Mouse (Mus musculus) spleen, adult 18-20 months (tissue): ENCODE results near the gene Tnfrsf26.
"Not testable (repeated sequence)": the region's sequence is repeated elsewhere in the genome, so short reads cannot be mapped to it uniquely, and the experiment has no call there.

Experiments
- DNase-seq, 2 experiments: peaks; one replicate each; pipeline ENCODE4 v3.0.0; 2022; ENCODE audit warnings: mixed read lengths in 2 of 2

Gene Tnfrsf26

DNA sequence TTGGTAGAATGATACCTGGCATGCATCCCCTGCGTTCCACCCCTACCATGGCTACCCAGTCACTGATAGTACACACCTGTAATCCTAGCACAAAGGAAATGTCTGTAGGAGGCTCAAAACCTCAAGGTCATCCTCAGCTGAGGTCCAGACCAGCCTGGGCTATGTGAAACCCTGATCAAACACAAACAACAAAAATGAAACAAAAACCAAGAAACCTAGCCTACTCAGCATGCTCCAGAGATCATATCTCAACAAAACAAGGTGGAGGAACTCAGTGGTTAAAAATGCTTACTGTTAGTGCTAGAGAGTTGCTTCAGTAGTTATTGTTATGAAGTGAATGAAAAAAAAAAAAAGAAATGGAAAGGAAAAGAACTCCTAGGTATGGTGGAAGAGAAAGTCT is at the start of gene Tnfrsf26:
Gene Tnfrsf26 (minus strand): TSS at position 183 of the 400 bp plus-strand sequence.
- peak in 1 of 2 experiments; percentile 5 for DNase-seq

GRCm38 (mm10) chr7:143666427-143667311 is 38.1 kb upstream of the Tnfrsf26 start:
- DNase-seq = no peak

- DNase-seq = no peak
These were observed 34.9 kb upstream of the Tnfrsf26 start for GRCm38 (mm10) chr7:143663470-143663869.

DNA sequence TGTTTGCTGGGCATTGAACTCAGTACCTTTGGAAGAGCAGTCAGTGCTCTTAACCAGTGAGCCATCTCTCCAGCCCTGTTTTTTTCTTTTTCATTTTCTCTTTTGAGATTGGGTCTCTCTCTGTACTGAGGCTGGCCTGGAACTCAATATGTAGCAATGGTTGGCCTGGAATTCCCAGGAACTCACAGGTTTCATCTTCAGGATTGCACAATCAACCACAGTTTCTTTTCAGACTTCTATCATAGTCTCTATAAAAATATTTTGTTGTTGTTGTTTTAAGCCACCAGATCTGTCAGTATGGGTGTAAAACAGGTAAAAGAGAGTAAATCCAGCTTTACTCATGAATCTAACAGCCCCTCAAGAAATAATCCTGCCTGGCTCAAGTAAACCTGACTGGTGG is 32.3 kb upstream of the Tnfrsf26 start:
- no peak for DNase-seq

DNA sequence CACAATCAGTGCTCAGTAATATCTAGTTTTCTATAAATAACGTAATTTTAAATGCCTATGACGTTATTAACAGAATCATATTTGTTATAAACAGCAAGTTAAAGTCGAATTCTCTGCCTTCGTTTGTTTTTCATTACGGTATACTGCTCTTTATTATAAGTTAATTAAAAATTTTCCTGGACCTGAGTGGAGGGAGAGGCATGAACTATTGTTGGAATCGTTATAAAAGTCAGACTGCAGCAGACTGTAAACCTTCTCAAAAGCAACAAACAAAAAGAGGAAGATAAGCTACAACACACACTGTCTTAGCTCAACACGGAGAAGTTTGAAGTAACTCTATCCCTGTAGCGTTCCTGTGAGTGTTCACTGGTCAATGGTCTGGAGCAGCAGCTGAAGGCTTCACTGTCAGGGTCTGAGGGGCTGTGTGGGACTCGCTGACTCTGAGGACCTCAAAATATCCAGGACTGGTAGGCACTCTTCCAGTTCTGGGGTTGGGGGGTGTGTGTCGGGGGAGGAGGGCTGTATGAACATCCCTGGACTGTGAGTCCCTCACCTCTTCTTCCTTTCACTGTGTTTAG is 21.3 kb upstream of the Tnfrsf26 start:
- not testable (repeated sequence) for DNase-seq

DNA sequence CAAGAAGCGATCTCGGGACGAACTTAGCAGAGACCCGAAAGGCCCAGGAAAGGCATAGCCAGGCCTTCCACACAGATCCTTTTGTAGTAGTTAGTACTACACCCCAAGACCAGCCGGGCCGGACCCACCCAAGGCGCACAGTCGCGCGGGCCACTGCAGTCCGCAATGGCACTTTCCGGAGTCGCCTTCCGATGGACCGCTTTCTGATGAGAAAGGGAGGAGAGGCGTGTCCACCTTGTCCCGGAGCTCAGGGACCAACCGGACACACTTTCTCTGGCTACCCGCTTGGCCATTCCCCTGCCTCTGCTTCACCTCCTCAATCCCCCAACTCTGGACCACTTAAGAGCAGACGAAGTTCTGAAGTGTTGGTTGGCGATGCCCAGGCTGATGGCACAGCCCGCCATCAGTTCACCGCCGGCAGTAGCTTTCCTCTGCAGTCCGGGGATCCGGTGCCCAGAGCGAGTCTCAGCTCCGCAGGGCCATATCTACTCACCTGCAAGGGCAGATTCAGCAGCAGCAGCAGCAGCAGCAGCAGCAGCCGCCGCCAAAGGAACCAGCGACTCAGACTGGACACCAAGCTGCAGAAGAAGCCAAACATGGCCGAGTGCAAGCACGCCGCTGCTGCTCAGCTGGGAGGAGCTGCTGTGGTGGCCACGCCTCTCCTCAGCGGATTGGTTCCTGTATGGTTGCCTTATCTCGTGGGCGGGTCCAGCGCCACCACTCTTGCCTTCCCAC is 20.7 kb upstream of the Tnfrsf26 start, which contains the start of gene Tnfrsf22:
Gene Tnfrsf22 (minus strand): TSS at position 628 of the 735 bp plus-strand sequence.
- DNase-seq = peak; percentile 71 to 83

DNA sequence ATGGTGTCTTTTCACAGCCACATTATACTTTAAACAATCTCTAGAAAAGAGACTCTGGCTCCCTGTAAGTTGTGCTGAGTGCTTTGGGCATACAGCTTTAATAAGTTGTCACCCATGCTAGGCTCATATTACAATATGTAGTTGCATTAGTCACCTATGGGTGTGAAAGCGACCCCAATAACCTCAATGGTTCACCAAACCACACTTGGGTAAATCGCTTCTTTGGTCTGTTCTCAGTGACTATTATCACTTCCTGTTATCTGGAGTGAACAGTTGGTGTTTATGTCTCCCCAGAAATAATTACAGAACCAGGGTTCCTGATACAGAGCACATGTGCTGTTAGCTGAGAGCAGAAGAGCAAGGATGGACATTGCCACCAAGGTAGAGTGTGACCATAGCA is 15.4 kb upstream of the Tnfrsf26 start:
- DNase-seq = not testable (repeated sequence)

- DNase-seq = no peak
These were observed 8.2 kb upstream of the Tnfrsf26 start for GRCm38 (mm10) chr7:143636674-143637073.

- no peak for DNase-seq
These were observed 3.0 kb upstream of the Tnfrsf26 start for GRCm38 (mm10) chr7:143631503-143631902.

DNA sequence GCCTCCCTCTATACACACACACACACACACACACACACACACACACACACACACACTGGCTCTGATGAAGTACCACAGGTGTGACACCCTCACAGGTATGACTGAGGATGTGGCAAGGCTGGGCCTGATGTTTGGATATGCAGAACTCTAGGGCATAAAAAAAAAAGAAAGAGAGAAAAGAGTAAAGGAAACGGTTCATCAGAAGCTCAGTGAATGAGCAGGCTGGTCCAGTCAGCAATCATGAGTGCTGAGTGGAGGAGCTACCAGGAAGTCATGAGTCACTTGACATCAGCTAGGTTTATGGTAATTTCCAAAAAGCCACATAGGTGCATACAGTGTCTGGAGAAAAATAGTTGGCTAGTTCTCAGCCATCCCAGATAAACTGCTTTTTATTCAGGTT is 979 bp upstream of the Tnfrsf26 start:
- no peak for DNase-seq

DNA sequence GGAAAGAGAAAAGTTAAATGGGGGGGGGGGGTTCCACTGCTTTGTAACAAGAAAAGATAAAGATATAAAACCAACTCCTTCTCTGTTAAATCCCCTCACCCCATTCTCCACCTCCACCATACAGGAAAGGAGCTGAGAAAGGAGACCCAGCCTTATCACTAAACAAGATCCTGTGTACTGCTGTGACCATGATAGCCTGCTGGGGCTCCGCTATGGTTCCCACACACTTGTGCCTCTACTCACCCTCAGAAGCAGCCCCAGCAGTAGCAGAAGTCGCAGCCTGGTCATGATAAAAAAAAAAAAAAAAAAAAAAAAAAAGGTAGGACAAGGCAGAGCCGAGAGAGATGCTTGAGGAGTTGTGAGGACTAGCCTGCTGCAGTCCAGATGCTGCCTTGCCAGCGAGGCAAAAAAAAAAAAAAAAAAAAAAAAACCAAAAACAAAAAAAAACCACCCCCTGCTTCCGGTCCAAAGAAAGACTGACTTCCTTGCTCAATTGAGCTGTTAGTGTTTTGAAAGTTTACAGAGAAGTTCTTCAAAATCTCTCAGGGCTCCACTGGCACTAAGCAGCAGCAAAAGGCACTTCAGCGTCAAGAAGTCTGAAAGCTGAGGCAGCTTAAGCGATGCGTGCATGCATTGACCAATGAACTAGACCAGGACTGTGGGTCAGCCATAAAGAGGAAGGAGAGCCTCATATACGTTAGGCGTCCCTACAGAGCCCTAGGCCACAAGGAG is 801 bp downstream of the Tnfrsf26 start:
- DNase-seq = peak in 1 of 2 experiments; percentile 29

DNA sequence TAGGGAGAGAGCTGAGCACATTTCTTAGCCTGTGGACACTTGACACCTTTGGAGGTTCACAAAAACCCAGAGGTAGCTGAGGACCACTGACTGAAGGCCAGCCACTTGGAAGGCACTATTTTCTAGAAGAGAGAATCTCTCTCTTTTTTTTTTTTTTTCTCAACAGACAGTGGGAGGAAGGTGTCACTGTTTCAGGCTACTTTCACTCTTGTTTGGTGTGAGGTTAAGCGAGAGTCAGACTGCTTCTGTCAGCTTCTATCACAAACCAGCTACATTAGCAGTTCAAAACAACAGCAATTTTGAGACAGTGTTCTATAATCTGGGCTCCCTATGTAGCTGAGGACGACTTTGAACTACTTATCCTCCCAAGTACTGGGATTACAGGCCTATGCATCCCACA is 2.3 kb downstream of the Tnfrsf26 start:
- no peak for DNase-seq

- no peak for DNase-seq
These were observed 3.4 kb downstream of the Tnfrsf26 start for GRCm38 (mm10) chr7:143625151-143625550.

DNA sequence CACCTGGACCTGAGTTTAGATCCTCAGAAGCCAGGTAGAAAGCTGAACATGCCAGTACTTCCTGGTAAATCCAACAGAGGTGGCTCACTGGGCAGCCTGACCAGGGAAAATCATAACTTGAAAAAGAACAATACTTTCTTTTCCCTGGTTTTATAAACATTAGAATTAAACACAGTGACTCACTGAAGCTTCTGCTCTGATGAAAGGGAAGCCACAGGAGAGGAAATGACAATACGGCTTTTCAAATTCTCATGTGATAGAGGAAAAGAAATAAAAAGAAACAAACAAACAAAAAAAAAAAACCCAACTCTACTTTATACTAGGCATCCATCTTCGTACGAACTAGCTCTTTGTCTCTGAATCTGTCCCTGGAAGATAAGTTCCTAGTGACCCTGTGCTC is 4.0 kb downstream of the Tnfrsf26 start:
- DNase-seq = no peak

DNA sequence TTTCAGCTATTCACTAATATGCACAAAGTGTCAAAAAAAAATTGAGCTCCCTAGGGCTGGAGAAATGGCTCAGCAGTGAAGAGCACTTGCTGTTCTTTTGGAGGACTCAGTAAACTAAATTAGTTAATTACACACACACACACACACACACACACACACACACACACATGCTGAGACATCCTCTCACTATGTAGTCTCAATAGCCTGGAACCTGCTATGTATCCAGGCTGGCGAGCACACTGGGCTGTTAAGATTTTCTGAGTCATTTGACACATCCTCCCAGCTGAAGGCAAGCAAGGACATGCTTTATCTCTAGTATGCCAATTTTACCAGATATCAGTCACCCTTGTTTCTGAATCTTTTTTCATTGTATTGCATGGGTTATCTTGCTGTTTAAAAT is 7.6 kb downstream of the Tnfrsf26 start:
- DNase-seq = no peak

DNA sequence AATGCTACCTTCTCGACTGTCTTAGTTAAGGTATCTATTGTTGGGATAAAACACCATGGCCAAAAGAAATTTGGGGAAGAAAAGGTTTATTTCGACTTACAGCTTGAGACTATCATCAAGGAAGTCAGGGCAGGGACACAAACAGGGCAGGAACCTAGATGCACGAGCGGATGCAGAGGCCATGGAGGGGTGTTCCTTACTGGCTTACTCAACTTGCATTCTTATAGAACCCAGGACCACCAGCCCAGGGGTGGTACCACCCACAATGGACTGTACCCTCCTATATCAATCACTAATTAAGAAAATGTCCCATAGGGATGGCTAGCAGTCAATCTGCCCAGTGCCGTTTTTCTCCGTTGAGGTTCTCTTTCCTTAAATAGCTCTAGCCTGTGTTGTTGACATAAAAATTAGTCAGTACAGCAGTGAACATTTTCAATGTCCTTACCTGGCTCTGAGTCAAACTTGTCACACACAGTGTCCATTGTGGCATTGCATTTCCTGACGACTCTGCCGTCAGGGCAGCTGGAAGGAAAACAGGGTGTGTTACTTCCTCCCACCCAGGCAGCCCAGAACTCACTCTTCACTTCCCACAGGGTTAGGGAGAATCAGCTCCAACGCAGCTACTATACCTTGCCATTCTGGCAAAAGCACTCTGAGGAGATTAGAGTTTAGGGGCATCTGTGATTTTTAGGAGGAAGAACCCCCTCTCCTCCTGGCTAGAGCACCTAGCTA is 14.0 kb downstream of the Tnfrsf26 start:
- DNase-seq = no peak

DNA sequence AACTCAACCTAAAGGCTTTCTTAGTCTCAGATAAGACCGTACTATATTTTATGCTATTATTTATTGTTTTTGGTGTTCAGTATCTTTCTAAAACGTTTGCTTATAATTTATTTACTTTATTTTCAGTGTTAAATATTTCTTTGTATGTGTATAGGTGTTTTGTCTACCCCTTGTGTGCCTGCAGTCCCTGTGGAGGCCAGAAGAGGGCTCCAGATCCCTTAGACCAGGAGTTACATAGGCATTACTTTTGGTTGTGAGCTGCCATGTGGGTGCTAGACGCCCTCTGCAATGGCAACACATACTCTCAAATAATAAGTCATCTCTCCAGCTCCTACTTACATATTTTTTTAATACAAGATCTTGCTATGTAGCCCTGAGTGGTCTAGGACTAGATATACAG is 16.3 kb downstream of the Tnfrsf26 start:
- no peak for DNase-seq

DNA sequence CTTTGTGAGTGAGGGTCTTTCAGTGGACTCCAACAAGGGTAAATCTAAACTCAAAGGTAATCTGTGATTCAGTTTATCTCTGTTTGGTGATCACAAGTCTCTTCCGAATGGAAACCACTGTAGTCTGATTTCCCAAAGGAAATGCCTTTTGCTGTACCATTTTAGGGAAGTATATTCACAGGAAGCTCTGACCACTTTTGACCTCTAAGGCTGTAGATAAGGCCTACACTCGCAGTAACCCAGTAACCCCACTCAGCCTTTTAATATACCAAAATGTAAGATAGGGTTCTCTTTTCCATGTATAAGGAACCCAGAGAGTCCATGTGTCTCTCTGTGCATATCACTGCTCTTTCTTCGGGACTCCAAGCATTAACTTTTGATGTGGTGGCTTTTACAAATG is 23.2 kb downstream of the Tnfrsf26 start:
- DNase-seq = no peak

DNA sequence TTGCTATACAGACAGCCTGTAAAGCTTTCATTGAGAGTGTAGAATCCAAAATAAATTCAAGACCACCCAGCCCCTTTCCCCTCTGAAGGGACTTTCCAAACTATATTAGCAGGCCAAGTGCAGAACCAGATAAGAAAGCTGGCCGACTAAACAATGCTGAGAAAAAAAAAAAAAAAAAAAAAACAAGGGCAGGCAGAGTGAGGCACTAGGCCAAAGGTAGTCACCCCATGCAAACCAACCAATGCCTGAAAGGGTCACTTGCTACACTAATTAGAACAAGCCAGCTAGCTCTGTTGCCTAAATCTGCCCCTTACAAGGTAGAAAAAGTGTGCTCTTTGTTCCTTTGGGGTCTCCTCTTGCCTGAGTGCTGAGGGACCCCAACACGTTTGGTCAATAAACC is 23.6 kb downstream of the Tnfrsf26 start:
- no peak for DNase-seq

- no peak for DNase-seq
These were observed 26.8 kb downstream of the Tnfrsf26 start for GRCm38 (mm10) chr7:143601705-143602104.

GRCm38 (mm10) chr7:143600231-143600740 is 28.2 kb downstream of the Tnfrsf26 start:
- no peak for DNase-seq
